Mouse (Mus musculus) lung, embryonic 14.5 days (tissue): ENCODE measurements around the gene Ap2b1. TPM values are rescaled to one million over a fixed set of nuclear protein-coding genes. Genes with fewer than 3 reads are reported as not detected.

Experiments used
- ATAC-seq: fragments of 200-750 bp; cut with Nextera tagmentation; 2 replicates; pipeline ENCODE4 v1.8.0; 2017; ENCODE audit warnings: mild to moderate bottlenecking, moderate TSS enrichment, moderate library complexity; ENCODE audit not compliant: insufficient read depth
- DNase-seq: peaks from one replicate; pipeline ENCODE4 v3.0.0-alpha.2; 2015
- H3K27ac ChIP-seq: fragments of 300-500 bp; sonication (generic); 2 replicates; pipeline ENCODE4 v1.5.1; 2014; ENCODE audit warnings: low read depth, mild to moderate bottlenecking, moderate library complexity
- H3K27me3 ChIP-seq: fragments of 300-500 bp; sonication (generic); 2 replicates; pipeline ENCODE4 v1.6.1; 2014; ENCODE audit warnings: low read length, control low read depth; ENCODE audit not compliant: insufficient read depth
- H3K36me3 ChIP-seq: fragments of 300-500 bp; sonication (generic); 2 replicates; pipeline ENCODE4 v1.6.1; 2014; ENCODE audit warnings: control low read depth; ENCODE audit not compliant: insufficient read depth
- H3K4me1 ChIP-seq: fragments of 300-500 bp; sonication (generic); 2 replicates; pipeline ENCODE4 v1.6.1; 2014; ENCODE audit warnings: antibody characterized with exemption, control low read depth; ENCODE audit not compliant: insufficient read depth
- H3K4me2 ChIP-seq: fragments of 300-500 bp; sonication (generic); 2 replicates; pipeline ENCODE4 v1.6.1; 2014; ENCODE audit warnings: mild to moderate bottlenecking
- H3K4me3 ChIP-seq: fragments of 300-500 bp; sonication (generic); 2 replicates; pipeline ENCODE4 v1.5.1; 2014; ENCODE audit warnings: low read depth, low read length
- H3K9ac ChIP-seq: fragments of 300-500 bp; sonication (generic); 2 replicates; pipeline ENCODE4 v1.6.1; 2014
- H3K9me3 ChIP-seq: fragments of 300-500 bp; sonication (generic); 2 replicates; pipeline ENCODE4 v1.6.1; 2016; ENCODE audit warnings: low read depth, low read length, control low read depth
- CTCF ChIP-seq: IDR thresholded peaks from 2 replicates; pipeline ENCODE4 v1.5.1; 2016; ENCODE audit warnings: antibody characterized with exemption, low read depth
- WGBS: fragments of 180-500 bp; shearing (Covaris S2); extraction: QIAGEN DNeasy Blood & Tissue Kit; methylation state at CpG from one replicate; pipeline ENCODE4 v1.1.7; 2014; 5-methylcytosine and 5-hydroxymethylcytosine counted together
- polyA plus RNA-seq: library from polyadenylated mRNA; unstranded; fragments of >200 nt; fragmentation: Nextera tagmentation; extraction: Ambion mirVana; gene quantifications from 2 replicates; pipeline ENCODE4 v1.2.1, GENCODE M21; 2014

The Ap2b1 gene
- polyA plus RNA-seq, 1 experiment from 2014 or later = 75.3 TPM

DNA sequence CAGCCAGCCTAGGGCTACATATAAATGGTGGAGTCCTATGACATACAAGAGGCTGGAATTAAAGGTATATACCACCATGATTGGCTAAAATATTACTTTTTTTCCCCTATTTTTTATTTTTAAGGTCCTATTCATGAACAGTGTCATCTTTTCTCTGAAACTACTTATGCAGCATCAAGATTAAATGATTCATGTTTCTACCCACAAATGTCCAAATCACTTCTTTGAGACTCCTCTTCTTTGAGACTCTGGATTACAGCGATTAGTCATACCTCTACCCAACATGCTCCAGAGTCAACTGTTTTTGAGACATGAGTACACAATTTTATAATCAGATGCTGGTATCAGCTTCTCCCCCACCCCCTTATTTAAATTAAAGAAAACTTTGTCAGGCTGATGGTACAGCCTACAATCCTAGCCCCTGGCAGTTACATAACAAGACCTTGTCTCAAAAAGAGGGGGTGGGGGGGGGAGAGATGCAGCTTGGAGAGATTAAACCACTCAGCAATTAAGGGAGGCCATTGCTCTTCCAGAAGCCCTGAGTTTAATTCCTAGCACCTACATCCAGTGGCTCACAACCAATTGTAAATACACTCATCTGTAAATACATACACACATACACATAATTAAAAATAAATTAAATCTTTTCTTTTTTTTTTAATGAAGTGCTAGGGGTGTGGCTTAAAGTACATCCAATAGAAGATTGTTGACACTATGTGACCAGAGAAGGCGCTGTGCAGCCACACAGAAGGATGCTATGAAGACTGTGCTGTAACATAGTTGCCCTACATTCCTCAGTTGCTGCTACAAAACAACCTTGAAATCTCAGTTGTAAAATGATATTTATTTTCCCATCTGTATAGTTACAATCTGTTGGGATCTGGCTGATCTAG, 26.6 kb upstream of the Ap2b1 start:
- ATAC-seq = 0 out of 2 replicates have a peak, but pooled peaks have one; percentile 2
- 15% methylated on average over 2 of the region's 2 CpGs for WGBS
- Histone ChIP-seq H3K27ac (peak overlapping the region; percentile 36; the same call in 1 of the 2 replicates), H3K9me3 (no peaks in the 10 kb centered on the region), H3K36me3 (no peaks in the 10 kb centered on the region), H3K4me3 (no peak overlapping the region), H3K27me3 (no peaks in the 10 kb centered on the region), H3K4me2 (no peak overlapping the region), H3K9ac (no peak overlapping the region), H3K4me1 (peaks cover 3% of the 10 kb centered on the region; the same call in 1 of the 2 replicates)
- peak; percentile 31; the same call in 1 of the 2 replicates for TF ChIP-seq CTCF
- DNase-seq = peak; percentile 37

DNA sequence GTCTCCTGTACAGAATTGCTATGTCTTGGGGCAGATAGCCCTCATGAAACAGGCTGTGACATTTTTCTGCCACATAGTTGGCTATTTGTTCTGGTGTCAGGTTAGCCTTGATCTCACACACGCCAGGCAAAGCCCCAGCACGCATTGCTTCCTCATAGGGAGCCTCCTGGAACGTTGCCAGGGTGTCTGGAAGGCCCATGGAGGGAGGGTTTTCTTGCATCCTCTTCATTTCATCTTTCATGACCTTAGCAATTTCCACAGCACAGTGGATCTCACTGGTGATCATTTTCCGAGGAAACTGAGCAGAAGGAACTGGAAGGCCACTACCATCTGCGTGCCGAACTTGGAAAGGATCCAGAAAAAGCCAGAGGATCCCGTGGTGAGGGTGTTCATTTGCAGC, 22.6 kb upstream of the Ap2b1 start:
- Histone ChIP-seq H3K9me3 (no peaks in the 10 kb centered on the region), H3K27me3 (no peaks in the 10 kb centered on the region), H3K36me3 (no peaks in the 10 kb centered on the region), H3K4me3 (no peak overlapping the region), H3K27ac (no peak overlapping the region), H3K9ac (no peak overlapping the region), H3K4me2 (no peak overlapping the region; the same call in 1 of the 2 replicates), H3K4me1 (peaks cover 3% of the 10 kb centered on the region; the same call in 1 of the 2 replicates)
- ATAC-seq (no peak), DNase-seq (peak; percentile 73)
- no peak for TF ChIP-seq CTCF
- 28% methylated on average over 7 of the region's 7 CpGs for WGBS

DNA sequence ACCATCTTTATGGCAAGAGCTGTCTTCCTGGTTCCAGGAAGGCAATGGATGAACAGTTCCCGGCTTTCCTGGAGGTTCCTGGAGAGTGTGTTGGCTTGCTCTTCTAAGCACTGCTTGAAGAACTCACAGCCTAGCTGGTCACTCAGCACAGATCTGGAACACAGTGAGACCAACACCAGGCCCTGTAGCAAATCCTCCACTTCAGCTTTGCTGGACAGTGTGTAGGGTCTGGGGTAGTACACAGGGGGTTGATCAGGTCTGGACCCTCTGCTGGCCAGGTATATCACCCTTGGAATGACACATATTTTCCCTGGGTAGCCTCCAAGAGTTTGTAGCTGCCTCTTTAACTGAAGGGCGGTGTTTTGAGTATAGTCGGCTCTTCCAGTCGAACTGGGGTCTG, 19.8 kb upstream of the Ap2b1 start:
- DNase-seq (no peak), ATAC-seq (no peak)
- Histone ChIP-seq H3K27ac (no peak overlapping the region), H3K4me2 (no peak overlapping the region), H3K9me3 (no peaks in the 10 kb centered on the region), H3K9ac (no peak overlapping the region), H3K36me3 (no peaks in the 10 kb centered on the region), H3K27me3 (no peaks in the 10 kb centered on the region), H3K4me3 (no peak overlapping the region), H3K4me1 (peaks cover 3% of the 10 kb centered on the region; the same call in 1 of the 2 replicates)
- no peak for TF ChIP-seq CTCF
- 76% methylated on average over 4 of the region's 4 CpGs for WGBS

DNA sequence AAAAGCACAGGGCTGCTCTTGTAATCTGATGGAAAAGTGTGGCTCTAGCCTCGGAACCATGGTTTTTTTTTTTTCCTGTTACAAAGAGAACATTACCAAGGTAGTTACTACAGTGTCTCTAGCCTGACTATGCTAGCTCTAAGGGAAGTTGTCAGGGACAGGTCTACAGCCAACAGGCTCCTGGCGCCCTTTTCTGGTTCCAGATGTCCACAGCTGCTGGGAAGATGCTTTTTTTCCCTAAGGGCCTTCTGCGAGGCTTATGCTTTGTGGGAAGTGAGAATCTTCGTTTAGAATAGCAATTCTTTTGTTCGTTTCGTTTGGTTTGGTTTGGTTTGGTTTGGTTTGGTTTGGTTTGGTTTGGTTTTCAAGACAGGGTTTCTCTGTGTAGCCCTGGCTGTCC, 19.1 kb upstream of the Ap2b1 start:
- WGBS = 64% methylated on average over 6 of the region's 6 CpGs
- H3K36me3 ChIP-seq = no peaks in the 10 kb centered on the region
- H3K4me3 ChIP-seq = no peak overlapping the region
- no peak for ATAC-seq
- no peak overlapping the region for H3K27ac ChIP-seq
- H3K9me3 ChIP-seq = no peaks in the 10 kb centered on the region
- DNase-seq = no peak
- no peak overlapping the region for H3K4me2 ChIP-seq
- H3K4me1 ChIP-seq = peaks cover 3% of the 10 kb centered on the region; the same call in 1 of the 2 replicates
- no peak for TF ChIP-seq CTCF
- H3K27me3 ChIP-seq = no peaks in the 10 kb centered on the region
- H3K9ac ChIP-seq = no peak overlapping the region

DNA sequence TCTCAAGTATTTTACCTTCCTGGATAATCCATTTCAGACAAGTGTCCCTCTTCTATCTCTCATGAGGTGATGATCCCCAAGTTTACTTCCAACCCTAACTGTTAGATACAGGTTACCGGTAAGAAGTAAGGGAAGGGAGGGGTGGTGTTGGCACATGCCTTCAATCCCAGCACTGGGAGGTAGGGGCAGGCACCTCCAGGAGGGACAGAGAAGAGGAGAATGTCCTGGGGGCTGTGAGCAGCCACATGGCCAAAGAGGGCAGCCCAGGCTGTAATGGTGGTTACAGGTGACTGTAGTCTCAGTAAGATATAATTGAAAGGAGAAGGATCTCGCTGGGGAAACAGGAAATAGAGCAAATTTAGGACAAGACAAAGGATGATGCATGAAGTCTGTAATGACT, 16.7 kb upstream of the Ap2b1 start:
- Histone ChIP-seq H3K9ac (no peak overlapping the region), H3K9me3 (no peaks in the 10 kb centered on the region), H3K27me3 (no peaks in the 10 kb centered on the region), H3K4me3 (no peak overlapping the region), H3K27ac (no peak overlapping the region), H3K36me3 (no peaks in the 10 kb centered on the region), H3K4me2 (no peak overlapping the region), H3K4me1 (no peaks in the 10 kb centered on the region)
- 46% methylated on average over 2 of the region's 2 CpGs for WGBS
- no peak for TF ChIP-seq CTCF
- no peak for DNase-seq
- no peak for ATAC-seq

DNA sequence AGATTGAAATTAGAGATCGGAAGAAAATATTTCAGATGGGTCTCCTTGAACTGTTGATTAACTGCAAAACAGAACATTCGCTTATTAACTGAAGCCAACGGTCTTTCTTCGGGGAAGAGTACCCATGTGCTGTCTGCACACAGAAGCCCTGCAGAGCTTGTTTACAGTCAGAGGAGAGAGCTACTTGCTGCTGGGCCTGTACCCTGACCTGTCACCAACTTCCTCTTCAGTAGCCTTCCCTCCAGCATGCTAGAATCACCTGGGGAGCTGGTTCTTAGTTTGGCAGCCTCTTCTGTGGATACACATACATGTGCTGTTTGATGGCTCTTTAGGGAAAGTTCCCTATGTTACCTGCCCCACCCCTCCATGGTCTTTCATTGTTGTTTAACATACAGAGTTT, 13.2 kb upstream of the Ap2b1 start:
- 0 out of 2 replicates have a peak overlapping the region, but pooled peaks have one; percentile 2 for H3K4me3 ChIP-seq
- ATAC-seq (no peak), DNase-seq (no peak)
- no peaks in the 10 kb centered on the region for H3K27me3 ChIP-seq
- no peak overlapping the region for H3K4me2 ChIP-seq
- H3K9ac ChIP-seq = no peak overlapping the region
- TF ChIP-seq CTCF = no peak
- no peaks in the 10 kb centered on the region for H3K9me3 ChIP-seq
- H3K27ac ChIP-seq = no peak overlapping the region
- H3K36me3 ChIP-seq = no peaks in the 10 kb centered on the region
- 91% methylated on average over 4 of the region's 4 CpGs for WGBS
- no peaks in the 10 kb centered on the region for H3K4me1 ChIP-seq

DNA sequence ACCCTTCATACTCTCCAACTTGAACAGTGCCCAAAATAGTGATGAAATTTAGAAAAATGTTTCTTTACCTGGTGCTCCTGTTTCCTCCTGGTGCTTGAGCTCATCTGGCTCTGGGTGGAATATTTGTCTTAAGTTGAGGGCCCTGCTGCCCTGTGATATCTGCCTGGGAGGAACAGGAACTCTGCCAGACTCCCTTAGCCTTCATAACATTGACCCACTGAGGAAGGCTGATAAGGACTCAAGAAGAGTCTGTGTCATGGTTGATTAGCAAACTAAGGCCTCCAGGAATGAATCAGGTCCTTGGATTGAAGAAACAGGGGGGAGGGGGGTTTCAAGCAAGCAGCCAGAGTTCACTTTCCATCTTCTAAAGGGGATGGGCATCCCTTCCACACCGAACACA, 12.3 kb upstream of the Ap2b1 start, which contains the start of gene Slfn14:
Gene Slfn14, minus strand, starts transcription at position 161 of the 400 bp plus-strand sequence.
- 0 out of 2 replicates have a peak within 1 kb of the TSS, but pooled peaks have one; percentile 2 for H3K4me3 ChIP-seq
- no peak within 1 kb of the TSS for H3K4me2 ChIP-seq
- H3K27ac ChIP-seq = no peak within 1 kb of the TSS
- no peak for TF ChIP-seq CTCF
- 63% methylated on average over 1 of the region's 1 CpGs for WGBS
- H3K9me3 ChIP-seq = no peaks in the 10 kb centered on the region
- ATAC-seq = no peak
- H3K4me1 ChIP-seq = no peaks in the 10 kb centered on the region
- no peak within 1 kb of the TSS for H3K9ac ChIP-seq
- no peaks in the 10 kb centered on the region for H3K27me3 ChIP-seq
- no peaks in the 10 kb centered on the region for H3K36me3 ChIP-seq
- no peak for DNase-seq
